Mouse (Mus musculus): ENCODE measurements around the gene Pxdc1. TPM values are rescaled to one million over a fixed set of nuclear protein-coding genes. Genes with fewer than 3 reads are reported as not detected.

Gene Pxdc1
- polyA plus RNA-seq, 1 experiment from 2014 or later, result 24.8 TPM

DNA sequence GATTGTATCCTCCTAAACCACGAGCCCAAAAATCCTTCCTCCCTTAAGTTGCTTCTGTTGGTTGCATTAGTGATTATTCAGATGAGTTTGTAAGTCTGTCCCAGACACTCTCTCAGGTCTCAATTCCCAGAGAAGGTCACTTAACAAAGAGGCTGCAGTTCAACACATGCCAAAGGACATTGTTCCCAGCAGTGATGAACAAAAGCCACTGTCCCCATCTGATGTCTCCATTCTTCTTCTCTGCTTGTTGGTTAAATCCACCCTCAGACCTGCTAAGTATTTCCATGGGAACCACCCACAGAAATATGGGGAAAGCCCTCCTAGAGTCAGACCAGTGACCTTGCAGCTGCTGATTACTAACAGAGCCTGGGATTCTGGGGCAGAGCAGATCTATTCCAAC is 43.6 kb downstream of the Pxdc1 start:
- H3K4me1 ChIP-seq (ENCODE audit: insufficient read depth), result no peaks in the 10 kb centered on the region
- no peak for DNase-seq

DNA sequence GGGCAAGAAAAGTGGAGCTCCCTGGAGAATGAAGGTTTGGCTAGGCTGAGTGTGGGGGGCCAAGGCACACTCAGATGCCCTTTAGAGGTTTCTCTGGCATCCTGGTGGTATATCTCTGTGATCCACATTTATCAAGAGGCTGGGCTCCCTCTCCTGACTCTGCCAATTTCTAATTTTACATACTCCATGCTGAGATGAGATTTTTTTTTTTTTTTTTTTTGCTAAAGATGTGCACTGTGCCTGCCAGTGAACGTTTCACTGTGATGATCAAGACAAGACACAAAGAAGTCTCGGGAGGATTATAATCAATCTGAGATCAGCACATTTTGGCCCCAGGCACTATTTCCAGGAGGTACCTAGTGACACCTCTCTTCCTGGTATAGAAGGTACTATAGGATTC is 46.2 kb downstream of the Pxdc1 start:
- no peak for ATAC-seq
- no peaks in the 10 kb centered on the region for H3K36me3 ChIP-seq (replicated peaks; ENCODE audit: insufficient read depth, low read length)
- no peaks in the 10 kb centered on the region for H3K27me3 ChIP-seq (ENCODE audit: insufficient read depth, low read length)
- H3K27ac ChIP-seq (ENCODE audit: low read depth), result no peak overlapping the region
- no peak overlapping the region for H3K9ac ChIP-seq (replicated peaks)
- H3K4me2 ChIP-seq (ENCODE audit: low read depth, low read length), result no peak overlapping the region
- 62% methylated on average over 2 of the region's 2 CpGs for WGBS (ENCODE audit: insufficient replicate concordance)
- no peaks in the 10 kb centered on the region for H3K4me1 ChIP-seq (ENCODE audit: insufficient read depth)
- DNase-seq, result no peak
- no peaks in the 10 kb centered on the region for H3K9me3 ChIP-seq (ENCODE audit: low read length)
- TF ChIP-seq EP300 (IDR thresholded peaks at IDR 0.05; ENCODE audit: low read depth), result no peak
- no peak overlapping the region for H3K4me3 ChIP-seq (ENCODE audit: low read depth, low read length)

More for the DNA sequence above, 43.6 kb downstream of the Pxdc1 start:
- Histone ChIP-seq H3K9me3 (ENCODE audit: low read length) (no peaks in the 10 kb centered on the region), H3K27ac (ENCODE audit: low read depth) (no peak overlapping the region), H3K4me2 (ENCODE audit: low read depth, low read length) (no peak overlapping the region), H3K27me3 (ENCODE audit: insufficient read depth, low read length) (no peaks in the 10 kb centered on the region), H3K36me3 (replicated peaks; ENCODE audit: insufficient read depth, low read length) (no peaks in the 10 kb centered on the region), H3K9ac (replicated peaks) (no peak overlapping the region), H3K4me3 (ENCODE audit: low read depth, low read length) (no peak overlapping the region)
- TF ChIP-seq CTCF (IDR thresholded peaks at IDR 0.05; ENCODE audit: low read depth), result no peak
- no peak for ATAC-seq
- WGBS (ENCODE audit: insufficient replicate concordance), result 56% methylated on average over 1 of the region's 1 CpGs

DNA sequence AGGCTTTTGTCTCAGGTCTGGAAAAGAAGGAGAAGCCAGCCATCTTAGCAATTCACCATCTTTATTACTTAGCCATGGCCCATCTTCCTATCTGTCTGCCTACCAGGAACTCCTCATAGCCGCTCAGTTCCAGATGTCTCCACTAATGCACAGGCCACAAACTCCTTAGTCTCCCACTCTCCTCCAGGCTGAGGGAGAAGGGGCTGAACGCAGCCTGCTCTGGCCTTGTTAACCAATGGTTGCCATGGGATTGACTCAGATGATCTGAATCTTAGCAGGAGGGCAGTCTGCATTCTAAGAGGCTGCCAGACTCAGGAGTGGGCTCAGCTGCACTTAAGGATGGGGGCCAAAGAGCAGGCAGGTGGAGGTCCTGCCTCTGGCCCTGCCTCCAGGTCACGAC is 47.4 kb downstream of the Pxdc1 start:
- no peak overlapping the region for H3K9ac ChIP-seq (replicated peaks)
- 78% methylated on average over 3 of the region's 3 CpGs for WGBS (ENCODE audit: insufficient replicate concordance)
- no peak overlapping the region for H3K27ac ChIP-seq (ENCODE audit: low read depth)
- H3K4me2 ChIP-seq (ENCODE audit: low read depth, low read length), result no peak overlapping the region
- no peaks in the 10 kb centered on the region for H3K27me3 ChIP-seq (ENCODE audit: insufficient read depth, low read length)
- H3K9me3 ChIP-seq (ENCODE audit: low read length), result no peaks in the 10 kb centered on the region
- no peak overlapping the region for H3K4me3 ChIP-seq (ENCODE audit: low read depth, low read length)
- DNase-seq (no peak), ATAC-seq (no peak)
- H3K4me1 ChIP-seq (ENCODE audit: insufficient read depth), result no peaks in the 10 kb centered on the region
- no peaks in the 10 kb centered on the region for H3K36me3 ChIP-seq (replicated peaks; ENCODE audit: insufficient read depth, low read length)
- TF ChIP-seq EP300 (IDR thresholded peaks at IDR 0.05; ENCODE audit: low read depth) (no peak), CTCF (IDR thresholded peaks at IDR 0.05; ENCODE audit: low read depth) (no peak)

DNA sequence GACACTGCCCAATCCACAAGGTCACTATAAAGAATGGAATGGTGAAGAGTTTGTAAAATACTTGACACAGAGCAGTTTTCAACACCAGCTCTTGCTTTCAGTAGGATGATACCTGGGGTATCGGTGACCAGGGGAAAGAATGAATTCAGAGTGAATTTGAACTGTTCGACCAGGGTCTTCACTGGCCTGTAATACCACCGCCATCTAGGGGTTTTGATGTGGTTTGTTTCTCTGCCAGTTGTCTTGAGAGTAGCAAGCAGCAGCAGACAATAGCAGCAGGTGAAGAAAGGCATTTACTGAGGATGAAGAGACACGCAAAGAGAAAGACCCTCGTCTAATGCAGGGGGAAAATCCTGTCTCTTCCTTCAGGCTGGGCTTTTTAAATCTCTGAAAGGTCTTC is 48.1 kb downstream of the Pxdc1 start:
- no peak overlapping the region for H3K4me3 ChIP-seq (ENCODE audit: low read depth, low read length)
- ATAC-seq, result no peak
- DNase-seq, result no peak
- H3K4me1 ChIP-seq (ENCODE audit: insufficient read depth), result no peaks in the 10 kb centered on the region
- no peaks in the 10 kb centered on the region for H3K9me3 ChIP-seq (ENCODE audit: low read length)
- no peak for TF ChIP-seq EP300 (IDR thresholded peaks at IDR 0.05; ENCODE audit: low read depth)
- TF ChIP-seq CTCF (IDR thresholded peaks at IDR 0.05; ENCODE audit: low read depth), result peak; percentile 22; the same call in 1 of the 2 replicates
- WGBS (ENCODE audit: insufficient replicate concordance), result 67% methylated on average over 5 of the region's 5 CpGs
- H3K27ac ChIP-seq (ENCODE audit: low read depth), result no peak overlapping the region
- no peaks in the 10 kb centered on the region for H3K36me3 ChIP-seq (replicated peaks; ENCODE audit: insufficient read depth, low read length)
- no peak overlapping the region for H3K4me2 ChIP-seq (ENCODE audit: low read depth, low read length)
- H3K27me3 ChIP-seq (ENCODE audit: insufficient read depth, low read length), result no peaks in the 10 kb centered on the region
- no peak overlapping the region for H3K9ac ChIP-seq (replicated peaks)

DNA sequence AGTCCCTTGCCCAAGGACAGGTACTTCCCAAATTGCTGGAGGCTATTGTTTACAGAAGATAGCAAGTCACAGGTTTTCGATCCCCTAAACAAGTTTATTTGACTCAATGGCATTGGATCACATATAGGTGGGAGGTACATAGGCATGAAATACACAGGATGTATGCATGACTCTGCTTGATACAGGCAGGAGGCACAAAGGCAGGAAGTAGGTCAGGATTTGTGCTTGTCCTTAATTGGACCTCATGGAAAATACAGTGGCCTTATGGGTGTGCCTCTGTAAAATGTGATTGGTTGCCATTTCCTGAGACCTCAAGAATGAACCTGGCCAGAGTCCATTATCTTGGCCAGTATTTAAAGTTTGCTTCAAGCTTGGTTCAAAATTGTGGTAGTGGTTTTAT is 48.9 kb downstream of the Pxdc1 start:
- Histone ChIP-seq H3K4me2 (ENCODE audit: low read depth, low read length) (no peak overlapping the region), H3K9ac (replicated peaks) (no peak overlapping the region), H3K9me3 (ENCODE audit: low read length) (no peaks in the 10 kb centered on the region), H3K36me3 (replicated peaks; ENCODE audit: insufficient read depth, low read length) (no peaks in the 10 kb centered on the region), H3K27me3 (ENCODE audit: insufficient read depth, low read length) (no peaks in the 10 kb centered on the region), H3K4me3 (ENCODE audit: low read depth, low read length) (no peak overlapping the region), H3K4me1 (ENCODE audit: insufficient read depth) (no peaks in the 10 kb centered on the region), H3K27ac (ENCODE audit: low read depth) (no peak overlapping the region)
- WGBS (ENCODE audit: insufficient replicate concordance), result 67% methylated on average over 1 of the region's 1 CpGs
- no peak for TF ChIP-seq CTCF (IDR thresholded peaks at IDR 0.05; ENCODE audit: low read depth)
- no peak for TF ChIP-seq EP300 (IDR thresholded peaks at IDR 0.05; ENCODE audit: low read depth)
- ATAC-seq, result no peak
- no peak for DNase-seq

GRCm38 (mm10) chr13:34602757-34603156 is 50.5 kb downstream of the Pxdc1 start:
- 44% methylated on average over 2 of the region's 2 CpGs for WGBS (ENCODE audit: insufficient replicate concordance)
- no peak for DNase-seq
- ATAC-seq, result no peak
- Histone ChIP-seq H3K9me3 (ENCODE audit: low read length) (no peaks in the 10 kb centered on the region), H3K4me1 (ENCODE audit: insufficient read depth) (no peaks in the 10 kb centered on the region), H3K4me3 (ENCODE audit: low read depth, low read length) (no peak overlapping the region), H3K4me2 (ENCODE audit: low read depth, low read length) (no peak overlapping the region), H3K36me3 (replicated peaks; ENCODE audit: insufficient read depth, low read length) (no peaks in the 10 kb centered on the region), H3K27me3 (ENCODE audit: insufficient read depth, low read length) (no peaks in the 10 kb centered on the region), H3K27ac (ENCODE audit: low read depth) (no peak overlapping the region), H3K9ac (replicated peaks) (no peak overlapping the region)
- TF ChIP-seq CTCF (IDR thresholded peaks at IDR 0.05; ENCODE audit: low read depth), result no peak
- TF ChIP-seq EP300 (IDR thresholded peaks at IDR 0.05; ENCODE audit: low read depth), result no peak

DNA sequence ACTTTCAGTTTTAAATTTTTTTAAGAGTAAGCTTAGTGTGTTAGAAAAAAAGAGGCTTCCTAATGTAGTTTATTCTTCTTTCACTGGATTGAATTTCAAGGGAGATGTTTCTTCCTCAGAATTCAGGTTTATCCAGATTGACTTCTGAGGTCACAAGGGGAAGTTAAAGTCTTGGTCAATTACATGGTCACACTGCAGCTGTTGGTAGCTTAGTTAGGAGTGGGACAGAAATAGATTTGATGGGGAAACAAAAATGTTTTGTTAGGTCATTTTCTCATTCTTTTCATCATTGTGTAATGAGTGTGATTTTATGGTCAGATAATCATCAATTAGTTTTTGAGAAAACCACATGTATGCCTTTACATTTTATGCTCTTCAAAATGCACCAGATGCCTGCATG is 56.5 kb downstream of the Pxdc1 start:
- H3K4me1 ChIP-seq (ENCODE audit: insufficient read depth), result no peaks in the 10 kb centered on the region
- H3K4me2 ChIP-seq (ENCODE audit: low read depth, low read length), result no peak overlapping the region
- ATAC-seq, result no peak
- H3K4me3 ChIP-seq (ENCODE audit: low read depth, low read length), result no peak overlapping the region
- no peak overlapping the region for H3K9ac ChIP-seq (replicated peaks)
- no peaks in the 10 kb centered on the region for H3K27me3 ChIP-seq (ENCODE audit: insufficient read depth, low read length)
- TF ChIP-seq CTCF (IDR thresholded peaks at IDR 0.05; ENCODE audit: low read depth) (no peak), EP300 (IDR thresholded peaks at IDR 0.05; ENCODE audit: low read depth) (no peak)
- H3K9me3 ChIP-seq (ENCODE audit: low read length), result no peaks in the 10 kb centered on the region
- no peaks in the 10 kb centered on the region for H3K36me3 ChIP-seq (replicated peaks; ENCODE audit: insufficient read depth, low read length)
- no peak overlapping the region for H3K27ac ChIP-seq (ENCODE audit: low read depth)
- no peak for DNase-seq

Other genes with a start within 250 kb of the Pxdc1 start
- 0.08 and 0.12 TPM in 2 replicates for gene Fam50b, start 81.4 kb upstream of the Pxdc1 start, polyA plus RNA-seq (2015; fragmentation: Nextera tagmentation; extraction: Ambion mirVana)
- gene Prpf4b, start 221.8 kb upstream of the Pxdc1 start, polyA plus RNA-seq (2015; fragmentation: Nextera tagmentation; extraction: Ambion mirVana), result 33.4 and 37.0 TPM in 2 replicates